Mouse (Mus musculus): ENCODE measurements at regions not wholly inside any gene's neighbourhood (a gene's known extent, or its start where the extent isn't known, plus 50 kb on each side); places are given as distances from the start of the nearest gene placed in this dataset.

DNA sequence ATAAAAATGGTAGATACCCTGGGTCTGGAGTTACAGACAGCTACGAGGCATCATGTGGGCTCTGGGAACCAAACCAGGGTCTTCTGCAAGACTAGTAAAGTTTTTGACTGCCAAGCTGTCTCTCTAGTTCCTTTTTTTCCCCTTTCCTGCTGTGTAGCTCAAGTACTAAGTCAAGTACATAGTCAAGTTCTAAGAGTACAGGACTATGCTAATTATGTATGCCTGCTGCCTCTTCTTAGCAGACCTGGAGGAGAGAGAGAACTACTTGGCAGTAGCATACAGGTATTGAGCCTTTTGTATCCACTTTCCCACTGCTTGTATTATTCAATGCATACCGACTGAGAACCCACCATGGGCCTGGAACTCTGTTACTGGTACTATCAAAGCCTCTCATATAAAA is 166.4 kb upstream of the Sel1l start:
- no peak overlapping the region for H3K9ac ChIP-seq (ENCODE audit: low read depth, low read length)
- 84% methylated on average over 2 of the region's 2 CpGs for WGBS

GRCm38 (mm10) chr12:92013979-92014378 is 165.0 kb upstream of the Sel1l start:
- Histone ChIP-seq H3K9me3 (ENCODE audit: control insufficient read depth, low read length) (no peaks in the 10 kb centered on the region), H3K27me3 (replicated peaks; ENCODE audit: control insufficient read depth, insufficient read depth, low read length) (no peaks in the 10 kb centered on the region), H3K4me1 (ENCODE audit: control insufficient read depth, insufficient read depth, low read length) (no peaks in the 10 kb centered on the region), H3K27ac (ENCODE audit: low read length) (no peak overlapping the region), H3K36me3 (ENCODE audit: control insufficient read depth, insufficient read depth, low read length) (no peaks in the 10 kb centered on the region), H3K4me2 (ENCODE audit: low read depth, low read length) (no peak overlapping the region), H3K9ac (ENCODE audit: low read depth, low read length) (no peak overlapping the region), H3K4me3 (ENCODE audit: low read length) (no peak overlapping the region)
- no peak for ATAC-seq
- 77% methylated on average over 8 of the region's 8 CpGs for WGBS

More for the DNA sequence above, 166.4 kb upstream of the Sel1l start:
- Histone ChIP-seq H3K4me3 (ENCODE audit: low read length) (no peak overlapping the region), H3K4me1 (ENCODE audit: control insufficient read depth, insufficient read depth, low read length) (no peaks in the 10 kb centered on the region), H3K4me2 (ENCODE audit: low read depth, low read length) (no peak overlapping the region), H3K36me3 (ENCODE audit: control insufficient read depth, insufficient read depth, low read length) (no peaks in the 10 kb centered on the region), H3K27ac (ENCODE audit: low read length) (no peak overlapping the region), H3K27me3 (replicated peaks; ENCODE audit: control insufficient read depth, insufficient read depth, low read length) (no peaks in the 10 kb centered on the region), H3K9me3 (ENCODE audit: control insufficient read depth, low read length) (no peaks in the 10 kb centered on the region)
- no peak for ATAC-seq

GRCm38 (mm10) chr12:92013244-92013643 is 164.3 kb upstream of the Sel1l start:
- Histone ChIP-seq H3K9ac (ENCODE audit: low read depth, low read length) (no peak overlapping the region), H3K27me3 (replicated peaks; ENCODE audit: control insufficient read depth, insufficient read depth, low read length) (no peaks in the 10 kb centered on the region), H3K27ac (ENCODE audit: low read length) (no peak overlapping the region), H3K4me1 (ENCODE audit: control insufficient read depth, insufficient read depth, low read length) (no peaks in the 10 kb centered on the region), H3K4me3 (ENCODE audit: low read length) (no peak overlapping the region), H3K9me3 (ENCODE audit: control insufficient read depth, low read length) (no peaks in the 10 kb centered on the region), H3K36me3 (ENCODE audit: control insufficient read depth, insufficient read depth, low read length) (no peaks in the 10 kb centered on the region), H3K4me2 (ENCODE audit: low read depth, low read length) (no peak overlapping the region)
- no peak for ATAC-seq
- WGBS, result 9% methylated on average over 8 of the region's 8 CpGs

DNA sequence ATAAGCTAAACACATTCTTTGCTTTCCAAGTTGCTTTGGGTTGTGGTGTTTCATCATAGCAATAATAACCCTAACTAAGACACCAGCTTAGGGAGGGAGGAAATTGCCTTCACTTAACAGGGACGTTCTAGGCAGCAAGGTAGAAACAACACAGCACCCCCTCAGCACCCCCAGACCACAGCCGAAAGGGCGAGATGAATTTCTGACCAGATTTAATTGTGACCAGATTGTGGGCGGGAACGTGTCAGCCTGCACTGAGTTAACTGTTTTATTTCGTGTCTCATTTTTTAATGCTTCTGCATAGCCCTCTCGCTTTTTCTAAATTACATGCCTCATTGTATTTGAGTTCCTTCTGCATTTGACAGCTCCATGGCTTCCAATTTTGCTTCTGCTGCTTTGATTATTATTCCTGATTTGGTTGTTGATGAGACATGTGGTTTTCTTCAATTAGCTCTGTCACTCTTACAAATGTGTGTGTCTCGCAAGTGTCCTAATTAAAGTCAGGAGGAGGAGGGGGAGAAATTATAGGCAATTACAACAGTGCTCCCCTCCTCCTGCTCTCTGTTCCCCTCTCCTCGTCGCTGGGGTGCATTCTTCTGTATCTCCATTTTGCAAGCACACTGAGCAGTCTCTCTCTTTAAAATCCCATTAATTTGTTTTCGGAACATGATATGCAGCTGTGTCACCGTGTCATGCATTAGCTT is 155.6 kb upstream of the Sel1l start:
- Histone ChIP-seq H3K36me3 (ENCODE audit: control insufficient read depth, insufficient read depth, low read length) (no peaks in the 10 kb centered on the region), H3K9ac (ENCODE audit: low read depth, low read length) (no peak overlapping the region), H3K9me3 (ENCODE audit: control insufficient read depth, low read length) (no peaks in the 10 kb centered on the region), H3K4me2 (ENCODE audit: low read depth, low read length) (no peak overlapping the region), H3K4me1 (ENCODE audit: control insufficient read depth, insufficient read depth, low read length) (no peaks in the 10 kb centered on the region), H3K27me3 (replicated peaks; ENCODE audit: control insufficient read depth, insufficient read depth, low read length) (no peaks in the 10 kb centered on the region), H3K4me3 (ENCODE audit: low read length) (no peak overlapping the region), H3K27ac (ENCODE audit: low read length) (no peak overlapping the region)
- WGBS, result 73% methylated on average over 12 of the region's 12 CpGs
- no peak for ATAC-seq

GRCm38 (mm10) chr12:91999031-91999430 is 150.1 kb upstream of the Sel1l start:
- H3K4me1 ChIP-seq (ENCODE audit: control insufficient read depth, insufficient read depth, low read length), result no peaks in the 10 kb centered on the region
- H3K9ac ChIP-seq (ENCODE audit: low read depth, low read length), result no peak overlapping the region
- no peaks in the 10 kb centered on the region for H3K27me3 ChIP-seq (replicated peaks; ENCODE audit: control insufficient read depth, insufficient read depth, low read length)
- H3K4me3 ChIP-seq (ENCODE audit: low read length), result no peak overlapping the region
- no peak overlapping the region for H3K27ac ChIP-seq (ENCODE audit: low read length)
- H3K9me3 ChIP-seq (ENCODE audit: control insufficient read depth, low read length), result no peaks in the 10 kb centered on the region; the same call in 1 of the 2 replicates
- WGBS, result 81% methylated on average over 2 of the region's 2 CpGs
- no peak overlapping the region for H3K4me2 ChIP-seq (ENCODE audit: low read depth, low read length)
- ATAC-seq, result peak; percentile 96
- H3K36me3 ChIP-seq (ENCODE audit: control insufficient read depth, insufficient read depth, low read length), result no peaks in the 10 kb centered on the region

DNA sequence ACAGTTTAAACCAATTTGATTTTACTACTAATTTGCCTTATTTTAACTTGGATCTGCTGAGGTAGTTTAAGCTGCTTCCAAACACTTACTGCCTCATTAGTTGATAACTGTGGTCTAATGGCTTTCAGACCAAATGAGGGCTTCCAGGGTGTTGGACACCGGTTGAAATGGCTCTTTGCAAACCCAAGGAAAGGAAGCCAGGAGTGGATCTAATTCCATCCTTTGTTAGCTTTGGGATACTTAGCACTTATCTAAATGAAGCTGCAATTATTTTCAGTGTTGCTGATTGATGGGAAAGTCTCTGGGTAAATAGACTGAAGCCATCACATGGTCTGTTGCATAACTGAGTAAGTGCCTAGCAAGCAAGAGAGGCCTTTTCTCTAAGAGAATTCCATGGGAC is 148.4 kb upstream of the Sel1l start:
- Histone ChIP-seq H3K27ac (ENCODE audit: low read length) (no peak overlapping the region), H3K9me3 (ENCODE audit: control insufficient read depth, low read length) (no peaks in the 10 kb centered on the region; the same call in 1 of the 2 replicates), H3K4me1 (ENCODE audit: control insufficient read depth, insufficient read depth, low read length) (no peaks in the 10 kb centered on the region), H3K36me3 (ENCODE audit: control insufficient read depth, insufficient read depth, low read length) (no peaks in the 10 kb centered on the region), H3K4me2 (ENCODE audit: low read depth, low read length) (no peak overlapping the region), H3K27me3 (replicated peaks; ENCODE audit: control insufficient read depth, insufficient read depth, low read length) (no peaks in the 10 kb centered on the region), H3K9ac (ENCODE audit: low read depth, low read length) (no peak overlapping the region), H3K4me3 (ENCODE audit: low read length) (no peak overlapping the region)
- WGBS, result 58% methylated on average over 1 of the region's 1 CpGs
- no peak for ATAC-seq

GRCm38 (mm10) chr12:91995545-91995944 is 146.6 kb upstream of the Sel1l start:
- no peak overlapping the region for H3K4me2 ChIP-seq (ENCODE audit: low read depth, low read length)
- no peak overlapping the region for H3K27ac ChIP-seq (ENCODE audit: low read length)
- H3K4me1 ChIP-seq (ENCODE audit: control insufficient read depth, insufficient read depth, low read length), result no peaks in the 10 kb centered on the region
- H3K4me3 ChIP-seq (ENCODE audit: low read length), result no peak overlapping the region
- H3K9me3 ChIP-seq (ENCODE audit: control insufficient read depth, low read length), result no peaks in the 10 kb centered on the region; the same call in 1 of the 2 replicates
- WGBS, result 74% methylated on average over 2 of the region's 2 CpGs
- H3K9ac ChIP-seq (ENCODE audit: low read depth, low read length), result no peak overlapping the region
- H3K36me3 ChIP-seq (ENCODE audit: control insufficient read depth, insufficient read depth, low read length), result no peaks in the 10 kb centered on the region
- no peak for ATAC-seq
- H3K27me3 ChIP-seq (replicated peaks; ENCODE audit: control insufficient read depth, insufficient read depth, low read length), result no peaks in the 10 kb centered on the region

DNA sequence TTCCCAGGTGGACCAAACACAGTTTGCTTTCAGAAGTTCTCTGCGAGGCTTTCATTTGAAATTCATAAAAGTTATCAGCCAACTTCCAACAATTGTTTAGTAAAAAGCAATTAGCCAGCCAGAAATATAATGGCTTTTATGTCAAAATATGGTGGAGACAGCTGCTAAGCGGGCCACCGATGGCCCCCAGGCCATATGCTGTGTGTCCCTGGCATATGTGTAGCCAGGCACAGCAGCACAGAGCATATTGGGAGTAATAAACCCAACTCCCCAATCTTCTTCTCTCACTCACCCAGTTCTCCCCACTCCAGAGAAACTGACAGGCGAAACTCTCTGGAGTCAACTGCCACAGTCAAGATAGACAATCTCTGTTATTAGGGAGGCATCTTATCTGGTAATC is 137.5 kb upstream of the Sel1l start:
- H3K4me2 ChIP-seq (ENCODE audit: low read depth, low read length), result no peak overlapping the region
- no peak overlapping the region for H3K27ac ChIP-seq (ENCODE audit: low read length)
- no peaks in the 10 kb centered on the region for H3K27me3 ChIP-seq (replicated peaks; ENCODE audit: control insufficient read depth, insufficient read depth, low read length)
- no peak for ATAC-seq
- H3K9ac ChIP-seq (ENCODE audit: low read depth, low read length), result no peak overlapping the region
- no peaks in the 10 kb centered on the region for H3K4me1 ChIP-seq (ENCODE audit: control insufficient read depth, insufficient read depth, low read length)
- no peaks in the 10 kb centered on the region for H3K36me3 ChIP-seq (ENCODE audit: control insufficient read depth, insufficient read depth, low read length)
- WGBS, result 86% methylated on average over 4 of the region's 4 CpGs
- no peaks in the 10 kb centered on the region for H3K9me3 ChIP-seq (ENCODE audit: control insufficient read depth, low read length)
- H3K4me3 ChIP-seq (ENCODE audit: low read length), result no peak overlapping the region

- no peak for ATAC-seq
- no peaks in the 10 kb centered on the region for H3K27me3 ChIP-seq (replicated peaks; ENCODE audit: control insufficient read depth, insufficient read depth, low read length)
- no peaks in the 10 kb centered on the region for H3K4me1 ChIP-seq (ENCODE audit: control insufficient read depth, insufficient read depth, low read length)
- 53% methylated on average over 7 of the region's 7 CpGs for WGBS
- H3K9me3 ChIP-seq (ENCODE audit: control insufficient read depth, low read length), result no peaks in the 10 kb centered on the region
- H3K4me3 ChIP-seq (ENCODE audit: low read length), result no peak overlapping the region
- H3K27ac ChIP-seq (ENCODE audit: low read length), result no peak overlapping the region
- no peak overlapping the region for H3K9ac ChIP-seq (ENCODE audit: low read depth, low read length)
- H3K4me2 ChIP-seq (ENCODE audit: low read depth, low read length), result no peak overlapping the region
- no peaks in the 10 kb centered on the region for H3K36me3 ChIP-seq (ENCODE audit: control insufficient read depth, insufficient read depth, low read length)
Measured at GRCm38 (mm10) chr12:91980321-91980720, 131.4 kb upstream of the Sel1l start.

GRCm38 (mm10) chr12:91971045-91971444 is 122.1 kb upstream of the Sel1l start:
- ATAC-seq, result no peak
- WGBS, result 63% methylated on average over 1 of the region's 1 CpGs
- H3K9me3 ChIP-seq (ENCODE audit: control insufficient read depth, low read length), result no peaks in the 10 kb centered on the region
- H3K9ac ChIP-seq (ENCODE audit: low read depth, low read length), result no peak overlapping the region
- no peaks in the 10 kb centered on the region for H3K4me1 ChIP-seq (ENCODE audit: control insufficient read depth, insufficient read depth, low read length)
- no peak overlapping the region for H3K4me3 ChIP-seq (ENCODE audit: low read length)
- H3K27me3 ChIP-seq (replicated peaks; ENCODE audit: control insufficient read depth, insufficient read depth, low read length), result no peaks in the 10 kb centered on the region
- H3K27ac ChIP-seq (ENCODE audit: low read length), result no peak overlapping the region
- no peak overlapping the region for H3K4me2 ChIP-seq (ENCODE audit: low read depth, low read length)
- H3K36me3 ChIP-seq (ENCODE audit: control insufficient read depth, insufficient read depth, low read length), result no peaks in the 10 kb centered on the region

Data from intestine, embryonic 16.5 days (tissue).